Comparison of ENCODE assay signal across 9 mouse cellular contexts in the genomic region with DNA sequence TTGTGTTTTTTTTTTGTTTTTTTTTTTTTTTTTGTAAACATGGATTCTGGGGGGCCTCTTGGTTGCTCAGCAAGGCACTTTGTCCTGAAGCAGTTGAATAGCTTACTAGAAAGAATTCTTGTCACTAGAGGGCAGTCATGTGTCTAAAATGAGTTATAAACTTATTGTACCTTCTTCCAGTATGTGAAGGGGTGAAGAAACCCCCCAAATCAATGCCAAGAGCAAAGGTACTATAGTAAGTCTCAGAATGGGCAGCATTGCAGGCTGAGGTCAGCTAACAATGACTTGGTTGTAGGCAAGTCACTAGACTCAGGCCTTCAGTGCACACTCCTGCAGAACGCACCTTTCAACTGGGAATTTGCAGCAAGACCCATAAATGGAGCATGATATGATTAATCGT. TPM values are rescaled to one million over a fixed set of nuclear protein-coding genes. Genes with fewer than 3 reads are reported as not detected.
DNase-seq lines count a peak whose midpoint lies in the region; ATAC-seq and TF ChIP-seq lines count a peak whose summit lies in the region.
"Had no signal": no experiment of that assay in that cellular context is flagged by ENCODE, and none has a peak within 500 bp of the region (broad histone marks: within the 10 kb centered on the region; RNA-seq: fewer than 3 reads in every experiment).

No protein-coding gene starts in this region.

- no peaks in the 10 kb centered on the region for H3K27me3 ChIP-seq in hindbrain, embryonic 14.5 days (ENCODE audit: control insufficient read depth, insufficient read depth, low read length)
- no peaks in the 10 kb centered on the region for H3K27me3 ChIP-seq in hindbrain, embryonic 13.5 days
- H3K27me3 ChIP-seq in Patski: no peaks in the 10 kb centered on the region

- H3K4me2 ChIP-seq in hindbrain, embryonic 14.5 days (replicated peaks): no peak overlapping the region
- no peak overlapping the region for H3K4me2 ChIP-seq in hindbrain, embryonic 13.5 days

- H3K9ac ChIP-seq in hindbrain, embryonic 14.5 days: no peak overlapping the region
- H3K9ac ChIP-seq in hindbrain, embryonic 13.5 days: no peak overlapping the region

- H3K4me3 ChIP-seq in hindbrain, embryonic 14.5 days (replicated peaks; ENCODE audit: low read length): no peak overlapping the region
- H3K4me3 ChIP-seq in hindbrain, embryonic 13.5 days: no peak overlapping the region

- CTCF ChIA-PET in Patski (lab: Charles Lee): interaction anchor here (0.8 to 2.9 kb wide), 20 partner anchors 9 to 216 kb away, joined by 3 to 13 read pairs (median 4); a partner anchor contains a TSS

- H3K36me3 ChIP-seq in hindbrain, embryonic 14.5 days (replicated peaks; ENCODE audit: control insufficient read depth, insufficient read depth): peaks cover 41% of the 10 kb centered on the region
- peaks cover 34% of the 10 kb centered on the region for H3K36me3 ChIP-seq in hindbrain, embryonic 13.5 days

- no peaks in the 10 kb centered on the region for H3K9me3 ChIP-seq in hindbrain, embryonic 14.5 days (ENCODE audit: control insufficient read depth, low read length)
- no peaks in the 10 kb centered on the region for H3K9me3 ChIP-seq in hindbrain, embryonic 13.5 days

- ATAC-seq in hindbrain, embryonic 14.5 days (ENCODE audit: low FRiP score): peak; percentile 55; the same call in 1 of the 2 replicates
- ATAC-seq in hindbrain, embryonic 13.5 days (ENCODE audit: low FRiP score): no peak
- ATAC-seq in Patski: no peak
- peak; percentile 61 for ATAC-seq in inflammation-experienced regulatory T-cells, adult 6 months

- in situ Hi-C loops in Patski (cut with MboI; ENCODE audit: low pct_unique_long_range_greater_than_20kb): loop anchor here (5.0 kb wide), 1 partner anchor 60 kb away; no protein-coding TSS in a partner anchor

- H3K27ac ChIP-seq in hindbrain, embryonic 14.5 days: no peak overlapping the region
- H3K27ac ChIP-seq in hindbrain, embryonic 13.5 days: no peak overlapping the region

- 87% methylated on average over 2 of the region's 2 CpGs for WGBS in hindbrain, embryonic 14.5 days
- 90% methylated on average over 2 of the region's 2 CpGs for WGBS in hindbrain, embryonic 13.5 days

- peak; percentile 85 for DNase-seq in hindbrain, embryonic 14.5 days (ENCODE audit: low spot score)
- peak; percentile 78 for DNase-seq in 416B (ENCODE audit: low read depth)
- DNase-seq in Patski (ENCODE audit: low read depth, low spot score): no peak
- DNase-seq in ovary, postnatal 14 days (ENCODE audit: low spot score): no peak
- DNase-seq in gastrocnemius, postnatal 25 days: no peak
- DNase-seq in adrenal gland, postnatal 14 days: no peak
- DNase-seq: kidney, adult 18-20 months had no signal

- TF ChIP-seq CTCF in Patski (IDR thresholded peaks at IDR 0.05): peak; percentile 50

- POLR2A ChIA-PET in Patski (lab: Charles Lee): interaction anchor here (0.7 to 1.2 kb wide), 3 partner anchors 8 to 77 kb away, joined by 3 to 4 read pairs (median 3); no protein-coding TSS in a partner anchor

- H3K4me1 ChIP-seq in hindbrain, embryonic 14.5 days (replicated peaks; ENCODE audit: control insufficient read depth, insufficient read depth, low read length): peaks cover 2% of the 10 kb centered on the region; the same call in 1 of the 2 replicates
- peaks cover 11% of the 10 kb centered on the region for H3K4me1 ChIP-seq in hindbrain, embryonic 13.5 days (replicated peaks)

RNA-seq across cellular contexts. Expression of a gene that starts 5.4 kb away (rescaled TPM):
- 66.0 and 68.9 TPM in 2 replicates for polyA plus RNA-seq in hindbrain, embryonic 14.5 days (2014; fragmentation: Nextera tagmentation; extraction: Ambion mirVana)
- polyA plus RNA-seq in hindbrain, embryonic 13.5 days (2015; fragmentation: Nextera tagmentation; extraction: Ambion mirVana): 61.4 and 62.8 TPM in 2 replicates
- 67.3 TPM for polyA plus RNA-seq in Patski (2021)
- polyA plus RNA-seq in inflammation-experienced regulatory T-cells, adult 6 months (2017; shearing (Covaris generic)): 10 to 100 TPM; 31.7 to 38.5 (median 32.9) TPM
- total RNA-seq in gastrocnemius, postnatal 25 days (2021): 10 to 100 TPM; 11.6 to 12.5 TPM
- 54.8 and 61.4 TPM in 2 replicates for total RNA-seq in adrenal gland, postnatal 14 days (2021)

RNA-seq across cellular contexts. Expression of a gene that starts 12.4 kb away (rescaled TPM):
- polyA plus RNA-seq in hindbrain, embryonic 14.5 days (2014; fragmentation: Nextera tagmentation; extraction: Ambion mirVana): 45.0 and 50.9 TPM in 2 replicates
- 47.4 and 48.0 TPM in 2 replicates for polyA plus RNA-seq in hindbrain, embryonic 13.5 days (2015; fragmentation: Nextera tagmentation; extraction: Ambion mirVana)
- 28.7 TPM for polyA plus RNA-seq in Patski (2021)
- 10 to 100 TPM; 28.2 to 41.6 (median 36.0) TPM for polyA plus RNA-seq in inflammation-experienced regulatory T-cells, adult 6 months (2017; shearing (Covaris generic))
- total RNA-seq in gastrocnemius, postnatal 25 days (2021): 10 to 100 TPM; 22.8 to 24.6 TPM
- total RNA-seq in adrenal gland, postnatal 14 days (2021): 35.8 and 37.1 TPM in 2 replicates

Comparison
In these comparisons a context has a peak if more than half of its experiments do, and no peak if none do; other contexts are left out.
1. ATAC-seq: peak in hindbrain, embryonic 14.5 days (single experiment) and inflammation-experienced regulatory T-cells, adult 6 months (single experiment); none in hindbrain, embryonic 13.5 days (single experiment) and Patski (single experiment).
2. DNase-seq: peak in hindbrain, embryonic 14.5 days (single experiment) and 416B (single experiment); none in Patski (single experiment), ovary, postnatal 14 days (single experiment), gastrocnemius, postnatal 25 days (single experiment) and adrenal gland, postnatal 14 days (single experiment).